Mouse (Mus musculus): ENCODE measurements at regions not wholly inside any gene's neighbourhood (a gene's known extent, or its start where the extent isn't known, plus 50 kb on each side); places are given as distances from the start of the nearest gene placed in this dataset.

DNA sequence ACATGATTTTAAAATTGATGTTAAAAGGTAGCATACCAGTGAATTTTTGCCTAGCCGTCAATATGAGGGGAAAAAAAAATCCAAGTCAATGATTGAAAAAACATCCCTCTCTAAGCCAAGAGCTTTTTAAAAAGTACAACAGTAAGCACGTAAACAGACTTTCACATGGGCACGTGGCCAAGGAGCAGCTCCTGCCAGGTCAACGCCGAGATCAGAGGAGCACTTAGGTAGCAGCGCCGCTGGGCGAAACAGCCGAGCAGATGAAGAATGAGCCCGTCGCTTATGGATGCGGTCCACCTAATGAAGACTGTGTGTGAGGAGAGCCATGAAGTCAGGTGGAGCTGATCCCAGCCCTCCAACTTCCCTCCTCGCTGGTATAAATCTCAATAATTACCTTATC is 96.7 kb upstream of the Rcn1 start:
- TF ChIP-seq CTCF (IDR thresholded peaks at IDR 0.05; ENCODE audit: control insufficient read depth, insufficient read depth, insufficient read length) = no peak
- TF ChIP-seq MYOG (IDR thresholded peaks at IDR 0.05; ENCODE audit: control insufficient read depth, extremely low read depth, insufficient read length) = no peak
- TF ChIP-seq MYOD1 (IDR thresholded peaks at IDR 0.05; ENCODE audit: control insufficient read depth, insufficient read length, low read depth) = no peak
- no peak for TF ChIP-seq MAX (IDR thresholded peaks at IDR 0.05)
- TF ChIP-seq USF1 (IDR thresholded peaks at IDR 0.05; ENCODE audit: low read depth) = no peak
